Mouse (Mus musculus): ENCODE results near the gene Fyn. TPM values are rescaled to one million over a fixed set of nuclear protein-coding genes. Genes with fewer than 3 reads are reported as not detected.

Fyn gene
- polyA plus RNA-seq, 1 experiment from 2014 or later, result 6.5 TPM

GRCm38 (mm10) chr10:39385259-39385658 lies 16.6 kb downstream of the Fyn start:
- H3K27me3 ChIP-seq (ENCODE audit: insufficient read depth, low read length), result no peaks in the 10 kb centered on the region
- H3K4me2 ChIP-seq (ENCODE audit: low read depth, low read length), result no peak overlapping the region
- H3K9ac ChIP-seq (replicated peaks), result no peak overlapping the region
- H3K4me1 ChIP-seq (ENCODE audit: insufficient read depth), result peaks cover 18% of the 10 kb centered on the region
- WGBS (ENCODE audit: insufficient replicate concordance), result 68% methylated on average over 8 of the region's 8 CpGs
- H3K9me3 ChIP-seq (ENCODE audit: low read length), result no peaks in the 10 kb centered on the region
- DNase-seq (no peak), ATAC-seq (no peak)
- TF ChIP-seq CTCF (IDR thresholded peaks at IDR 0.05; ENCODE audit: low read depth) (no peak), EP300 (IDR thresholded peaks at IDR 0.05; ENCODE audit: low read depth) (no peak)
- H3K36me3 ChIP-seq (replicated peaks; ENCODE audit: insufficient read depth, low read length), result no peaks in the 10 kb centered on the region
- no peak overlapping the region for H3K27ac ChIP-seq (ENCODE audit: low read depth)
- H3K4me3 ChIP-seq (ENCODE audit: low read depth, low read length), result no peak overlapping the region

DNA sequence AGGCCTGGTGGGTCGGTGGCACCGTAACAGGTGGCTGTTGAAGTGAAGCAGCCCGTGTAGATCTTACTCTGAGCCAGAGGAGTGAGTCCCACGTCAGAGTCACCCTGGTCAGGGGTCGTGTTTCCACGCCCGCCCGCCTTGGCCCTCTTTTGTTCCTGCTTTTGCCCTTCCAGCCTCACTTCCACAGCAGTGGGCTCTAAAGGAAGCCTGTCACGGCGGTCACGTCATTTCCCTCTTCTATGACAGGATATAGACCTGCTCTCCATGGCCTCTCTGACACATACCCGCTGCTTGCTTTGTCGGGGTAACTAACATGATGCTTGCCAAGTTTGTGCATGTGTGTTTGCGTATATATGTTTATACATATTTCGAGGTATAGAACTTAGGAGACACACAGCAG lies 17.5 kb downstream of the Fyn start:
- TF ChIP-seq CTCF (IDR thresholded peaks at IDR 0.05; ENCODE audit: low read depth) (no peak), EP300 (IDR thresholded peaks at IDR 0.05; ENCODE audit: low read depth) (no peak)
- WGBS (ENCODE audit: insufficient replicate concordance), result 63% methylated on average over 15 of the region's 15 CpGs
- Histone ChIP-seq H3K9ac (replicated peaks) (no peak overlapping the region), H3K4me1 (ENCODE audit: insufficient read depth) (peaks cover 10% of the 10 kb centered on the region), H3K4me2 (ENCODE audit: low read depth, low read length) (no peak overlapping the region), H3K36me3 (replicated peaks; ENCODE audit: insufficient read depth, low read length) (no peaks in the 10 kb centered on the region; the same call in 1 of the 2 replicates), H3K27ac (ENCODE audit: low read depth) (no peak overlapping the region), H3K9me3 (ENCODE audit: low read length) (peaks cover 5% of the 10 kb centered on the region; the same call in 1 of the 2 replicates), H3K27me3 (ENCODE audit: insufficient read depth, low read length) (no peaks in the 10 kb centered on the region), H3K4me3 (ENCODE audit: low read depth, low read length) (no peak overlapping the region)
- peak; percentile 36; the same call in 1 of the 2 replicates for ATAC-seq
- no peak for DNase-seq

DNA sequence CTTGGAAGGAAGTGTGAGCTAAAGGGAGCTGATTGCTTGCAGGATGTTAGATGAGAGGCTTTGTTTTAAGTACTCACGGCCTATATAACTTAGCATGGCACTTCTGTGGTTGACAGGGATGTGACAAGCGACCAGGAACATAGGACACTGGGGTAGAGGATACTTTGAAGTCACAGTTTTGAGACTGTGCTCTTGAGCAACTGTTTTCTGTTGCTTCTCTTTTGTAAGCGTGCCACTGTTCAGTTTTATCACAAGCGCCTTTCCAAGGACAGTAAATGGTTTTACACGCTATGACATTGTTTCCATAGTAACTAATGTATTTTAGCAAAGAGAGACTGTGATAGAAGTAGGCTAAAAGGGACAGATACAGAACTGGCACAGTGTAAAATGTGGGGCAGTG lies 18.4 kb downstream of the Fyn start:
- TF ChIP-seq EP300 (IDR thresholded peaks at IDR 0.05; ENCODE audit: low read depth) (no peak), CTCF (IDR thresholded peaks at IDR 0.05; ENCODE audit: low read depth) (no peak)
- peaks cover 6% of the 10 kb centered on the region; the same call in 1 of the 2 replicates for H3K4me1 ChIP-seq (ENCODE audit: insufficient read depth)
- ATAC-seq, result no peak

GRCm38 (mm10) chr10:39387556-39387955 lies 18.9 kb downstream of the Fyn start:
- WGBS (ENCODE audit: insufficient replicate concordance), result 69% methylated on average over 11 of the region's 11 CpGs
- H3K9ac ChIP-seq (replicated peaks), result no peak overlapping the region
- no peaks in the 10 kb centered on the region for H3K27me3 ChIP-seq (ENCODE audit: insufficient read depth, low read length)
- no peak overlapping the region for H3K27ac ChIP-seq (ENCODE audit: low read depth)
- H3K9me3 ChIP-seq (ENCODE audit: low read length), result peaks cover 5% of the 10 kb centered on the region; the same call in 1 of the 2 replicates
- ATAC-seq (no peak), DNase-seq (no peak)
- H3K4me1 ChIP-seq (ENCODE audit: insufficient read depth), result peaks cover 6% of the 10 kb centered on the region; the same call in 1 of the 2 replicates
- H3K4me3 ChIP-seq (ENCODE audit: low read depth, low read length), result no peak overlapping the region
- TF ChIP-seq EP300 (IDR thresholded peaks at IDR 0.05; ENCODE audit: low read depth) (no peak), CTCF (IDR thresholded peaks at IDR 0.05; ENCODE audit: low read depth) (no peak)
- no peak overlapping the region for H3K4me2 ChIP-seq (ENCODE audit: low read depth, low read length)
- H3K36me3 ChIP-seq (replicated peaks; ENCODE audit: insufficient read depth, low read length), result peaks cover 4% of the 10 kb centered on the region

More for the DNA sequence above, 18.4 kb downstream of the Fyn start:
- Histone ChIP-seq H3K27ac (ENCODE audit: low read depth) (peak overlapping the region; percentile 29; the same call in 1 of the 2 replicates), H3K9ac (replicated peaks) (no peak overlapping the region), H3K27me3 (ENCODE audit: insufficient read depth, low read length) (no peaks in the 10 kb centered on the region), H3K9me3 (ENCODE audit: low read length) (peaks cover 5% of the 10 kb centered on the region; the same call in 1 of the 2 replicates), H3K36me3 (replicated peaks; ENCODE audit: insufficient read depth, low read length) (peaks cover 4% of the 10 kb centered on the region), H3K4me2 (ENCODE audit: low read depth, low read length) (no peak overlapping the region), H3K4me3 (ENCODE audit: low read depth, low read length) (no peak overlapping the region)
- DNase-seq, result no peak
- WGBS (ENCODE audit: insufficient replicate concordance), result 54% methylated on average over 5 of the region's 5 CpGs

DNA sequence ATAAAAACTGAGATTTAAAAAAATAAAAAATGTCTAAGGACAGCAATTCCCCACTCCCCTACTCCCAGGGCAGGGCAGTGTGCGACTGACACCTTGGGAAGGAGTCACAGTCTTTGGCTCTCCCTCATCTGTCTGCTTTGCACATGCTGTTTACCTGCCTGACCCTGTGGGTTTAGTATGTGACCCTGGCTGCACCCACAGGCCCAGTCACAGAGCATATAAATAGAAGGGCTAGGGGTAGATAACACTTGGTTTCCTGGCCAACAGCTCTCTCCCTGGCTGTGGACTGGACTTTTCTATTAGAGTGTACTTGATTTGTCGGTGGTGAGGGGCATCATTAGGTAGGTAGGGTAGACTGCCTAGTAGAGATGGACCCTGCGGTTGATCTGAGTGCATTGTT lies 19.5 kb downstream of the Fyn start:
- DNase-seq, result no peak
- Histone ChIP-seq H3K27me3 (ENCODE audit: insufficient read depth, low read length) (no peaks in the 10 kb centered on the region), H3K36me3 (replicated peaks; ENCODE audit: insufficient read depth, low read length) (peaks cover 4% of the 10 kb centered on the region), H3K9ac (replicated peaks) (no peak overlapping the region), H3K4me3 (ENCODE audit: low read depth, low read length) (no peak overlapping the region), H3K9me3 (ENCODE audit: low read length) (peaks cover 5% of the 10 kb centered on the region; the same call in 1 of the 2 replicates), H3K4me1 (ENCODE audit: insufficient read depth) (peaks cover 6% of the 10 kb centered on the region; the same call in 1 of the 2 replicates), H3K27ac (ENCODE audit: low read depth) (no peak overlapping the region), H3K4me2 (ENCODE audit: low read depth, low read length) (no peak overlapping the region)
- no peak for TF ChIP-seq EP300 (IDR thresholded peaks at IDR 0.05; ENCODE audit: low read depth)
- TF ChIP-seq CTCF (IDR thresholded peaks at IDR 0.05; ENCODE audit: low read depth), result no peak
- WGBS (ENCODE audit: insufficient replicate concordance), result 64% methylated on average over 3 of the region's 3 CpGs
- ATAC-seq, result peak; percentile 51

GRCm38 (mm10) chr10:39389451-39389891 lies 20.8 kb downstream of the Fyn start:
- no peak overlapping the region for H3K9ac ChIP-seq (replicated peaks)
- H3K27me3 ChIP-seq (ENCODE audit: insufficient read depth, low read length), result no peaks in the 10 kb centered on the region
- H3K27ac ChIP-seq (ENCODE audit: low read depth), result no peak overlapping the region
- H3K4me1 ChIP-seq (ENCODE audit: insufficient read depth), result peaks cover 6% of the 10 kb centered on the region; the same call in 1 of the 2 replicates
- no peak for TF ChIP-seq CTCF (IDR thresholded peaks at IDR 0.05; ENCODE audit: low read depth)
- TF ChIP-seq EP300 (IDR thresholded peaks at IDR 0.05; ENCODE audit: low read depth), result no peak
- DNase-seq, result no peak
- peaks cover 4% of the 10 kb centered on the region for H3K36me3 ChIP-seq (replicated peaks; ENCODE audit: insufficient read depth, low read length)
- no peak overlapping the region for H3K4me3 ChIP-seq (ENCODE audit: low read depth, low read length)
- H3K4me2 ChIP-seq (ENCODE audit: low read depth, low read length), result no peak overlapping the region
- ATAC-seq, result no peak
- 87% methylated on average over 11 of the region's 11 CpGs for WGBS (ENCODE audit: insufficient replicate concordance)
- H3K9me3 ChIP-seq (ENCODE audit: low read length), result peaks cover 5% of the 10 kb centered on the region; the same call in 1 of the 2 replicates

Measured in liver, postnatal 0 days (tissue).